Mouse (Mus musculus): ENCODE data around the gene Kat2b. TPM values are rescaled to one million over a fixed set of nuclear protein-coding genes. Genes with fewer than 3 reads are reported as not detected.
"Not testable (repeated sequence)": the region's sequence is repeated elsewhere in the genome, so short reads cannot be mapped to it uniquely, and the experiment has no call there.

Gene Kat2b
- polyA plus RNA-seq, 1 experiment from 2014 or later: 5.6 TPM

DNA sequence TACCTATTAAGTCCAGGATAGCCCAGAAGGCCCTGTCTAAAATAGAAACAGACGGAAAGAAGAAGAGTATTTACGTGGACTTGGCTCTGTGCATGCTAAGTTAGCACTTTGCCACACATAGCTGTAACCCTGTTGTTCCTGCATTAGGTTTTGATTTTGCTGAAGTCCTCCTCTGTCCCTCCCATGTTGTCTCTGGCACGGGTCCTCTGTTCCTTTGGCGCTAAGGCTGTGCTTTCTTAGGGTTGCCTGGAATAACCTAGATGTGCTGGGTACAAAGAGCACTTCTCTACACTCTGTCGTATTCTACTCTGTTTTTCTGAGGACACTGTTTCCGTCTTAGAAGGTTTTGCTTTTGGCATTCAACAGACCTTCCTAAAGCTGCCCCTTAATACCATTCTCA, 88.4 kb downstream of the Kat2b start:
- no peak overlapping the region for H3K4me2 ChIP-seq
- no peaks in the 10 kb centered on the region for H3K27me3 ChIP-seq
- peaks cover 11% of the 10 kb centered on the region for H3K36me3 ChIP-seq
- H3K27ac ChIP-seq: no peak overlapping the region
- ATAC-seq (ENCODE audit: borderline replicate concordance, extremely low read depth, low FRiP score, low TSS enrichment): no peak
- WGBS: 82% methylated on average over 6 of the region's 6 CpGs
- H3K9me3 ChIP-seq: no peaks in the 10 kb centered on the region
- H3K4me1 ChIP-seq: no peaks in the 10 kb centered on the region
- H3K4me3 ChIP-seq: no peak overlapping the region
- H3K9ac ChIP-seq: no peak overlapping the region

DNA sequence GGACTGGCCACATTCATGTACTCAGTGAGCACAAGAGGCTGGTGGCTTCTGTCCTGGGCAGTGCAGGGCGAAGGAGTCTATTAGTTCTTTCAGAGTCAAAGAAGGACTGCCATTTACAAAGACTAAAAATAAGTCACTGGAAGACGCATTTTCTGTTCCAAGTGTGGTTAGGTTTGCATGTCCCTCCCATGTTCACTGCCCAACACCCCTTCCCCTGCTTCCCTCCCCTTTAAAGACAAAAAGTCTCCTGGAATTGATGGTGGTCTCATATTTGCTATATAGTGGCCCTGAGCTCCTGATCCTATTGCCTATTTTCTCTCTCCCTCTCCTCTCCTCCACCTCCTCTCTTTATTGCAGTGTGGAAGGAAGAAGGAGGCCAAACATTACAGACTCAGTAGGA, 89.3 kb downstream of the Kat2b start:
- WGBS: 83% methylated on average over 2 of the region's 2 CpGs
- Histone ChIP-seq H3K27ac (no peak overlapping the region), H3K9me3 (no peaks in the 10 kb centered on the region), H3K4me2 (no peak overlapping the region), H3K27me3 (no peaks in the 10 kb centered on the region), H3K4me1 (no peaks in the 10 kb centered on the region), H3K36me3 (peaks cover 13% of the 10 kb centered on the region), H3K4me3 (no peak overlapping the region), H3K9ac (no peak overlapping the region)
- ATAC-seq (ENCODE audit: borderline replicate concordance, extremely low read depth, low FRiP score, low TSS enrichment): no peak

DNA sequence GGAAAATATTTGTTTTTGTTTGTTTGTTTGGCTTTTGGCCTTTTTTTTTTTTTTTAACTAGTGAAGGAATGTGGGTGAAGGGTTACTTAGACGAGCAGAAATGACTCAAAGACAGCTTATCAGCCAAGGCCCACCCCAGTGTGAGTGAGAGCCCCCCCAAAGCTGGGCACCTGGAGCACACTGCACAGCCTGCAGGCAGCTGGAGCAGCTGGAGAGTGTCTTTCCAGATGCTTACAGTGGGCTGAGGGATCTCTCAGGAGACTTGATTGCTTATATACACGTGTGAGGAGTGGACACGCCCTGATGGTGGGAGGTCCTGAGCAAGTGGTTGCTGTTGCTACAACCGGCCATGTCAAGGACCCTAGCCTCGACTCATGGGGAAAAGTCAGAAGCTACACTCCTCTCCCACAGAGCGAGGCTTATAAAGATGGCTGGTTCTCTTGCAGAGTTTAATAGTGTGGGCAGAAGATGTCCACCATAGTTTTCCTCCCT, 89.8 kb downstream of the Kat2b start:
- Histone ChIP-seq H3K27me3 (no peaks in the 10 kb centered on the region), H3K9me3 (no peaks in the 10 kb centered on the region), H3K4me3 (no peak overlapping the region), H3K27ac (no peak overlapping the region), H3K9ac (no peak overlapping the region), H3K36me3 (peaks cover 13% of the 10 kb centered on the region), H3K4me1 (no peaks in the 10 kb centered on the region), H3K4me2 (no peak overlapping the region)
- ATAC-seq (ENCODE audit: borderline replicate concordance, extremely low read depth, low FRiP score, low TSS enrichment): no peak
- WGBS: 42% methylated on average over 6 of the region's 6 CpGs

DNA sequence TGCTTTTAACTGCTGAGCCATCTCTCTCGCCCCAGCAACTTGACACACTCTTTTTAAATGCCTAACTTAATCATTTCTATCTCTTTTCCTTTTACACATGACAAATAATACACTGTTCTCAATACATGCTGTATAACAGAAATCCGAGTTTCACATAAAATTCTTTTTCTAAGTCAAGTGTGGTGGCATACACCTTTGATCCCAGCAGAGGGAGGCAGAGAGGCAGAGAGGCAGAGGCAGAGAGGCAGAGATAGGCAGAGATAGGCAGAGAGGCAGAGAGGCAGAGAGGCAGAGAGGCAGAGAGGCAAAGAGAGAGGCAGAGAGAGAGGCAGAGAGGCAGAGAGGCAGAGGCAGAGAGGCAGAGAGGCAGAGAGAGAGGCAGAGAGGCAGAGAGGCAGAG, 90.7 kb downstream of the Kat2b start:
- not testable (repeated sequence) for H3K9ac ChIP-seq; H3K4me3 ChIP-seq; ATAC-seq (ENCODE audit: borderline replicate concordance, extremely low read depth, low FRiP score, low TSS enrichment); H3K27ac ChIP-seq; H3K9me3 ChIP-seq; H3K27me3 ChIP-seq; H3K4me2 ChIP-seq; H3K4me1 ChIP-seq
- 62% methylated on average over 2 of the region's 2 CpGs for WGBS
- H3K36me3 ChIP-seq: peaks cover 13% of the 10 kb centered on the region

DNA sequence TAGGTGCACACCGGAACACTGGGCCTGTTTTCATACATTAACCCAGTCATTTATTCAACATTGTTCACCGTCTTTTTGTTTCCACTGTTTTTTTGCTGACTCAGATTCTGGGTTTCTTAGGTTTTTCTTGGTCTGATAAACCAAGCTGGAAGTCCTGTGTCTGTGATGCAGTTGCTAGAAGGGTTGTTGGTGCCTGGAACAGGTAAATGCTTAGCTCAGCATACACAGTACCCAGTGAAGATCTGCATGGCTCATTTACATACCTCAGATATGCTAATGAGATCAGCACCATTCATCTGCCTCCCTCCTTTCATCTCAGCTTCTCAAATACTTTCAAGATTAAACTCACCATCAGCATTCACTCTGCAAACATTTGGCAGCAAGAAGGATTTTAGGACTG, 92.0 kb downstream of the Kat2b start:
- Histone ChIP-seq H3K9me3 (no peaks in the 10 kb centered on the region), H3K36me3 (peaks cover 10% of the 10 kb centered on the region), H3K9ac (no peak overlapping the region), H3K4me2 (no peak overlapping the region), H3K4me1 (no peaks in the 10 kb centered on the region), H3K27me3 (no peaks in the 10 kb centered on the region), H3K4me3 (no peak overlapping the region), H3K27ac (no peak overlapping the region)
- ATAC-seq (ENCODE audit: borderline replicate concordance, extremely low read depth, low FRiP score, low TSS enrichment): no peak
- 87% methylated on average over 2 of the region's 2 CpGs for WGBS

DNA sequence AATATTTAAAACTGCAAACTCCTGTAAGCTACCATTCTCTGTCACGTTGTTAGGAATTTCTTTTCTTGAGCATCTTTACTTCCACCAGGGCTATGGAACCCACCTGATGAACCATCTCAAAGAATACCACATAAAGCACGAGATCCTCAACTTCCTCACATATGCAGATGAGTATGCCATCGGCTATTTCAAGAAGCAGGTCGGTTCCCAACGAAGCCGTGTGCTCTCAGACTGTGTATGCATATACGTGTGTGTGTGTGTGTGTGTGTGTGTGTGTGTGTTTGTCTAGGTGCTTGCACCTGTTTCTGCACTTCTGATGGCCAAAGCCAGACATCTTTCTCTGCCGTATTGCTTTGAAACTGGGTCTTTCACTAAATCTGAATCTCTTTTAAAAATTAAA, 92.6 kb downstream of the Kat2b start:
- H3K27me3 ChIP-seq: no peaks in the 10 kb centered on the region
- ATAC-seq (ENCODE audit: borderline replicate concordance, extremely low read depth, low FRiP score, low TSS enrichment): no peak
- H3K4me1 ChIP-seq: no peaks in the 10 kb centered on the region
- H3K9ac ChIP-seq: no peak overlapping the region
- H3K36me3 ChIP-seq: peaks cover 6% of the 10 kb centered on the region
- no peaks in the 10 kb centered on the region for H3K9me3 ChIP-seq
- no peak overlapping the region for H3K4me2 ChIP-seq
- WGBS: 76% methylated on average over 8 of the region's 8 CpGs
- no peak overlapping the region for H3K27ac ChIP-seq
- H3K4me3 ChIP-seq: no peak overlapping the region

DNA sequence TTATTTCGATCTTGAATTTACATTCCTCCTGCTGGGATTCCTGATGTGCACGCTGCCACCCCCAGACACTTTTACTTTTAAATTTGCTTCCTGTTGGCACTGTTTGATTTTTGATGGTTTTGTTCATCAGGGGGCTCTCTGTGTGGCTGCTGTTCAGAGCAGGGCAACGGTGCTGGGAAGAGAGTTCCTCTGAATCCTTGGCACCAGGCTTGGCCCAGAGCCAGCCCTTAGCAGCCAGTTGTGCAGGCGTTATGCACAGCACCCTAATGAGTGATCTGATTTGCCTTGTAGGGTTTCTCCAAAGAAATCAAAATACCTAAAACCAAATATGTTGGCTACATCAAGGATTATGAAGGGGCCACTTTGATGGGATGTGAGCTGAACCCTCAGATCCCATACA, 93.1 kb downstream of the Kat2b start:
- Histone ChIP-seq H3K4me1 (no peaks in the 10 kb centered on the region), H3K9me3 (no peaks in the 10 kb centered on the region), H3K9ac (no peak overlapping the region), H3K36me3 (peaks cover 3% of the 10 kb centered on the region; the same call in 1 of the 2 replicates), H3K4me3 (no peak overlapping the region), H3K4me2 (no peak overlapping the region), H3K27me3 (no peaks in the 10 kb centered on the region), H3K27ac (no peak overlapping the region)
- ATAC-seq (ENCODE audit: borderline replicate concordance, extremely low read depth, low FRiP score, low TSS enrichment): no peak
- 59% methylated on average over 4 of the region's 4 CpGs for WGBS

DNA sequence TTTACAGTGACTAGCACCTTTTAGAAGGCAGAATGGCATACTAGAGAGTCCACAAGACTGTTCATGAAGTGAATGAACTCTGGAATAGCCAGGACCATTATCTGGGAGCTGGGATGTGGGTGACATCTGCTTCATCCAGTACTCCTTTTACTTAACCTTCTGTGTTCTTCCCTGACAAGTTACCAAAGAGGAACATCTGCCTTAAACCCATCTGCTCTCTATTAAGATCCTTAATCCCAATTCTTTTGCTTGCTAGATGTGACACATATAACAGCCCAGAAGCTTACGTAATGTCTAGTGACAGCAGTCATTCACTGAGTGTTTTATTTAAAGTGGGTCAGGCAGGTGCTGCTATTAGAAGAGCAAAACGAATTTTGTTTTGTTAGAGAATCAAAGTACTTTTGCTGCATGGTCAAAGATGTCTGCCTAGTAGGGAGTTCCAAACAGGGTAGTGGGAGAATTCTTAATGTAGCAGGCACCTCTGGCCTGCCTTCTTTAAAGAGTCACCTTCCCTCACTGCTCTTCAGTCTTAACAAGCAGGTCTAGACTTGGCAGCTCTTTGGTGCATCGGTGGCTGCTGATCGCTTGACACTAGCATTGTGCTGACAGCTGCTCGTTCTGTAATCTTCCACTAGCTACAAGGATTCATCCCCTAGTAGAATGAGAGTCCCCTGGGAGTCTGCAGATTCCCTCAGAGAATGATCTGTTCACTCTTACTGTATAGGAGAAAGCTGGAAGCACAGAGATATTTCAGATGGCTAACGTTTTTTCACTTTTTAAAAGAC, 94.6 kb downstream of the Kat2b start:
- ATAC-seq (ENCODE audit: borderline replicate concordance, extremely low read depth, low FRiP score, low TSS enrichment): no peak
- H3K9ac ChIP-seq: no peak overlapping the region
- no peaks in the 10 kb centered on the region for H3K27me3 ChIP-seq
- H3K4me1 ChIP-seq: no peaks in the 10 kb centered on the region
- H3K36me3 ChIP-seq: peaks cover 3% of the 10 kb centered on the region; the same call in 1 of the 2 replicates
- H3K4me2 ChIP-seq: no peak overlapping the region
- H3K27ac ChIP-seq: no peak overlapping the region
- no peaks in the 10 kb centered on the region for H3K9me3 ChIP-seq
- 77% methylated on average over 6 of the region's 6 CpGs for WGBS
- H3K4me3 ChIP-seq: no peak overlapping the region

DNA sequence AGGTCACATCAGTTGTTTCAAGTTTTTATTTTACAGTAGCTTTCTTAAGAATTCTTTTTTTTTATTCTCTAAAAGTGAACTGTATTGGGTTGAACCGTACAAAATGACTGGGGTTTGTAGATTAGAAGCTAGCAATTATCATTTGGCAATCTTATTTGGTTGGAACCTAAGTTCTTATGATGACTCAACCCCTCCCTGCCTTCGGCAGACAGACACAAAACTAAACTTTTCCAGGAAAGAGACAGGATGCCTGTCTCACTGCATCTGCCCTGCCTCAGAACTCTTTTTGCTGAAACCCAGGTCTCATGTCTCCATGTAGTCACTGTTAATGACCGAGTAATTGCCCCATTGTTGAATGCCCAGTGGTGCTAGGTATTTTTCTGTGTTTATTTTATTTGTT, 97.6 kb downstream of the Kat2b start:
- H3K9ac ChIP-seq: no peak overlapping the region
- no peak overlapping the region for H3K4me2 ChIP-seq
- peaks cover 8% of the 10 kb centered on the region; the same call in 1 of the 2 replicates for H3K36me3 ChIP-seq
- no peaks in the 10 kb centered on the region for H3K9me3 ChIP-seq
- H3K4me3 ChIP-seq: no peak overlapping the region
- H3K27ac ChIP-seq: no peak overlapping the region
- H3K27me3 ChIP-seq: no peaks in the 10 kb centered on the region
- 84% methylated on average over 3 of the region's 3 CpGs for WGBS
- H3K4me1 ChIP-seq: no peaks in the 10 kb centered on the region
- ATAC-seq (ENCODE audit: borderline replicate concordance, extremely low read depth, low FRiP score, low TSS enrichment): no peak

DNA sequence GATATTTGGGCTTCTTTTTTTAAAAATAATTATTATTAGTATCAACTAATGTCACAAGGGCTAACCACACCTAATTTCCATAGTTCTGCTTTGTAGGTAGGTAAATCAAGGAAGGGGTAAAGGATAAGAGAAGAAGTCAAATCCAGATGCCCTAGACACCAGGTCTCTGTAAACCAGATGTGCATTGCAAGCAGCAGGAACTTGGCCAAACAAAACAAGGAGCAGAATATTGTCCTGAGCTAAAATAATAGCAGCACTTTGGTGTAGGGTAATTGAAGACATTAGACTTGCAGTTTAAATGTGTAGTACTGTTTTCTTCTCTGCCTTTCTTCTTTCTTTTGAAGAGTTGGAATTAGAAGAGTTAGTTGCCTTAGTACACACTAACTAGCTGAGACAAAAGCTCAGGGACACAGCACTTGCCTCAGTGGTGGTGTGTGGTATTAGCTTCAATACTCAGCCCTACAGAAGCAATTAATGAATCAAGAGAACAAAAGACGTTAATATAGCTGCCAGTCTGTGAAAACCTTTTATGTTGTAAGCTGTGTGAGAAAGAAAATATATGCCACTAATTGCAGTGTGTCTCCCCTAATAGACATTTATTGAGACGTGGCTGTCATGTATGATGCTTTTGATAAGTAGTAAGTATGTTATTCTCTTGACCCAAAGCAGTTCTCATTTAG, 98.2 kb downstream of the Kat2b start:
- no peak for ATAC-seq (ENCODE audit: borderline replicate concordance, extremely low read depth, low FRiP score, low TSS enrichment)
- no peaks in the 10 kb centered on the region for H3K27me3 ChIP-seq
- H3K9ac ChIP-seq: no peak overlapping the region
- H3K27ac ChIP-seq: no peak overlapping the region
- no peaks in the 10 kb centered on the region for H3K4me1 ChIP-seq
- 70% methylated on average over 2 of the region's 2 CpGs for WGBS
- peaks cover 11% of the 10 kb centered on the region; the same call in 1 of the 2 replicates for H3K36me3 ChIP-seq
- no peak overlapping the region for H3K4me2 ChIP-seq
- H3K4me3 ChIP-seq: no peak overlapping the region
- H3K9me3 ChIP-seq: no peaks in the 10 kb centered on the region

DNA sequence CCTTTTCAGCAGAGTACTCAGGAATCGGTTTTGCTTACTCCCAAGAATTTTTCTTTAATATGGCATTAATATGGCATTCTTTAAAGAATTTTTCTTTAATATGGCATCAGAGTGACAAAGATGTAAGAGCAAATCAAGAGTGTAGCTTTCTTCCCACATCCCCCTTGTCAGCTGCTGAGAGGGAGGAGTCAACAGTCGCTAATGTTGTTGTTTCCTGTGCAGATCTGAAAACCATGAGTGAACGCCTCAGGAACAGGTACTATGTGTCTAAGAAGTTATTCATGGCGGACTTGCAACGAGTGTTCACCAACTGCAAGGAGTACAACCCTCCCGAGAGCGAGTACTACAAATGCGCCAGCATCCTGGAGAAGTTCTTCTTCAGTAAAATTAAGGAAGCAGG, 103.8 kb downstream of the Kat2b start:
- no peaks in the 10 kb centered on the region for H3K9me3 ChIP-seq
- H3K9ac ChIP-seq: no peak overlapping the region
- no peaks in the 10 kb centered on the region for H3K27me3 ChIP-seq
- H3K27ac ChIP-seq: no peak overlapping the region
- no peaks in the 10 kb centered on the region for H3K4me1 ChIP-seq
- peaks cover 35% of the 10 kb centered on the region for H3K36me3 ChIP-seq
- ATAC-seq (ENCODE audit: borderline replicate concordance, extremely low read depth, low FRiP score, low TSS enrichment): no peak
- H3K4me3 ChIP-seq: no peak overlapping the region
- 87% methylated on average over 8 of the region's 8 CpGs for WGBS
- H3K4me2 ChIP-seq: no peak overlapping the region

DNA sequence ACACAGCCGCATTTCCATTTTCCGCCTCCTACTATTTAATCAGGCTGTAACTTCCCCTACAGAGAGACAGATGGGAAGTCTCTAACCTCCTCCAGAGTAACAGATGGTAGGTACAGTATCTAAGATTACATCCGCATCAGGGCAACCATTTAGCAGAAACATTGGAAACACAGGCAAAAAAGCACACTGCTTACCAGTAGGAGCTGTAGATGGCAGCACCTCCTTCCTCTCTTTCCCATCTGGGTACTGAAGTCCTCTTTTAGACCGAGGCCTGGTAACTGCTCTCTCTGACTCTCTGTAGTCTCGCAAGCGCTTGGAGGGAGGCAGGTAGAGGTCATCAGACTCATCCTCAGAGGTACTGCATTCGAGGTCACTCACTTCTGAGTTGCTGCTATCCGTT, 112.1 kb downstream of the Kat2b start:
- Histone ChIP-seq H3K9me3 (no peaks in the 10 kb centered on the region), H3K4me2 (no peak overlapping the region), H3K4me1 (no peaks in the 10 kb centered on the region), H3K27ac (no peak overlapping the region), H3K36me3 (peaks cover 70% of the 10 kb centered on the region), H3K9ac (no peak overlapping the region), H3K27me3 (no peaks in the 10 kb centered on the region), H3K4me3 (no peak overlapping the region)
- no peak for ATAC-seq (ENCODE audit: borderline replicate concordance, extremely low read depth, low FRiP score, low TSS enrichment)
- 82% methylated on average over 8 of the region's 8 CpGs for WGBS

All from lung, embryonic 15.5 days (tissue).